Mouse (Mus musculus) activated CD4-positive, CD25-positive, alpha-beta regulatory T cell (primary cell): ENCODE measurements around the gene Ifnl3. TPM values are rescaled to one million over a fixed set of nuclear protein-coding genes. Genes with fewer than 3 reads are reported as not detected.

Experiments used
- polyA plus RNA-seq, 2 experiments: library from polyadenylated mRNA; unstranded; fragments of 100-300 nt; shearing (Covaris generic); gene quantifications; one replicate each; pipeline ENCODE4 v1.2.1; 2017

Ifnl3 gene
- not detected for polyA plus RNA-seq

DNA sequence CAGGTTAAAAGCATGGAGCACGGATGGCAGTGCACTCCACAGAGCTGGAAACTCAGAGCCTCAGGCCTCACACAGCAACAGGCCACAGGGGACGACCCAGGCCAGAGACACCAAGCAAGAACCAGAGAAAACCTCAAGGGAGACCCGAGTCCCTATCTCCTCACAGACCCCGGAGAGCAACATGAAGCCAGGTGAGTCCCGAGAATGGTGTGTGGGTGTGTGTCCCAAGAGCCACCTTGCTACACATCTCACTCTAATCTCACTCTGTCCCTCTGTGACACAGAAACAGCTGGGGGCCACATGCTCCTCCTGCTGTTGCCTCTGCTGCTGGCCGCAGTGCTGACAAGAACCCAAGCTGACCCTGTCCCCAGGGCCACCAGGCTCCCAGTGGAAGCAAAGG is at the start of gene Ifnl3:
Ifnl3 (plus strand) TSS at position 301 of the 400 bp plus-strand sequence.

DNA sequence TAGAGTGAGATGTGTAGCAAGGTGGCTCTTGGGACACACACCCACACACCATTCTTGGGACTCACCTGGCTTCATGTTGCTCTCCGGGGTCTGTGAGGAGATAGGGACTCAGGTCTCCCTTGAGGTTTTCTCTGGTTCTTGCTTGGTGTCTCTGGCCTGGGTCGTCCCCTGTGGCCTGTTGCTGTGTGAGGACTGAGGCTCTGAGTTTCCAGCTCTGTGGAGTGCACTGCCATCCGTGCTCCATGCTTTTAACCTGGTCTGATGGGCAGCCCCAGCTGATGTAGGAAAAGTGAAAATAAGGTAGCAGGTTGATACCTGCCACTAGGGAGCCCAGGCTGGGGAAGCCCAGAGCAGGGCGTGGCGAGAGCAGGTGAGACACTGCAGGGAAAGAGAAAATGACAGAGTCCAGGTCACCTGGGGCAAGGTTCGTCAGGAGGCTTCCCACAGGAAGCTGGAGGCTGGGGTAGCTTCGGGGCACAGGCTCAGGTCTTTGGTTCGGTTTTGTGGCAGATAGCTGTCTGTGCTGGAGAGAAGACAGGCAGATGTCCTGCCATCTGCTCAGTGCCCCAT is 12.1 kb upstream of the Ifnl3 start, which contains the start of gene Ifnl2:
Ifnl2 (minus strand) TSS at position 51 of the 570 bp plus-strand sequence.

DNA sequence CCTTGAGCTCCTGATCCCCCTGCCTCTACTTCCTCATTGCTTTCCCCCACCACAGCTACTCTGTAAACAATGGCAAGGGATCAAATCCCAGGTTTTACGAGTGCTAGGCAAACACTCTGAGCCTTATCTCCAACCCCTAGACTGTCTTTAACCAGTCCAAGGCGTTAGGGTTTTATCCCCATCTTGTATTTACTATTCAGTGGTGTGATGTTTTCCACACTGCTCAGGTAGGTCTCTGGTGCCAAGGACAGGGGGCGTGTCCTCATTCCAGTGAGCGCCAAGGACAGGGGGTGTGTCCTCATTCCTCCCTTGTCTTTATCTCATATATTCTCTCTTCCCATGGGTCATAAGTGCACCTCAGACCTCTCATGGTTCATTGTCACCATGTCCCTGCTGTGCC is 17.9 kb downstream of the Ifnl3 start, which contains the start of gene Sycn:
Sycn (plus strand) TSS at position 360 of the 400 bp plus-strand sequence.

DNA sequence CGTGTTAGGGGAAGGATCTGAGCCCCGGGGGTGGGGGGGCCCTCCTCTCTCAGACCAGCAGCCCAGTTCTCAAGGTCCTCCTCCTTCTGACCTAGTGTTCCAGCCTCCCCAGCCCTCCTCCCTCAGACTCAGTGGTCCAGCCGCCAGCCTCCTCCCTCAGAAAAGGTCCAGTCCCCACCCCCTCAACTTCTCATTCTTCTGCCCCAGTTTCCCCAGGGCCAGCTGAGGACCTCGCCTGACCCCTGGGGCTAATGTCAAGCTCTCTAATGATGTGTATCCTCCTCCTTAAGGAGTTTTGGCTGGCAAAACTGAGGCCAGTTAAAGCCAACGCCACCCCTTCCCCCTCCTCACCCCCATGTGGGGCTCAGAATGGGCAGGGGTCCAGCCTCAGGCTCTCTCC is 24.5 kb downstream of the Ifnl3 start, which contains the start of gene Nccrp1:
Nccrp1 (minus strand) TSS at position 101 of the 400 bp plus-strand sequence.

Other genes starting within 250 kb of the Ifnl3 start
- 1 to 10 TPM; 4.8 to 6.4 TPM for gene Eid2b, start 245.1 kb upstream of the Ifnl3 start, polyA plus RNA-seq
- not detected for gene Selenov, start 231.7 kb upstream of the Ifnl3 start, polyA plus RNA-seq
- not detected for gene Dll3, start 220.6 kb upstream of the Ifnl3 start, polyA plus RNA-seq
- 10 to 100 TPM; 72.3 to 82.6 TPM for gene Timm50, start 210.8 kb upstream of the Ifnl3 start, polyA plus RNA-seq
- gene Supt5, start 184.1 kb upstream of the Ifnl3 start, polyA plus RNA-seq = 100 to 1,000 TPM; 111 to 138 TPM
- gene Rps16, start 172.2 kb upstream of the Ifnl3 start, polyA plus RNA-seq = 1,000 to 10,000 TPM in 1 of 2 experiments, 100 to 1,000 TPM in 1; 690 to 1,103 TPM
- gene Plekhg2, start 150.2 kb upstream of the Ifnl3 start, polyA plus RNA-seq = 10 to 100 TPM; 68.1 to 75.7 TPM
- 100 to 1,000 TPM; 146 to 202 TPM for gene Zfp36, start 142.6 kb upstream of the Ifnl3 start, polyA plus RNA-seq
- 10 to 100 TPM; 23.7 to 29.5 TPM for gene Med29, start 130.1 kb upstream of the Ifnl3 start, polyA plus RNA-seq
- gene Paf1, start 129.9 kb upstream of the Ifnl3 start, polyA plus RNA-seq = 100 to 1,000 TPM in 1 of 2 experiments, 10 to 100 TPM in 1; 88.9 to 102 TPM
- 100 to 1,000 TPM; 631 to 791 TPM for gene Gmfg, start 85.4 kb upstream of the Ifnl3 start, polyA plus RNA-seq
- under 1 TPM; 0.79 to 0.81 TPM for gene Lrfn1, start 70.9 kb upstream of the Ifnl3 start, polyA plus RNA-seq
- gene Ifnl2, start 12.4 kb upstream of the Ifnl3 start, polyA plus RNA-seq = not detected
- gene Sycn, start 18.0 kb downstream of the Ifnl3 start, polyA plus RNA-seq = not detected
- under 1 TPM; 0.22 to 0.38 TPM for gene Nccrp1, start 24.4 kb downstream of the Ifnl3 start, polyA plus RNA-seq
- 10 to 100 TPM; 25.4 to 29.9 TPM for gene Samd4b, start 75.3 kb downstream of the Ifnl3 start, polyA plus RNA-seq
- 1 to 10 TPM; 6.8 to 7.7 TPM for gene Pak4, start 75.3 kb downstream of the Ifnl3 start, polyA plus RNA-seq
- not detected for gene Acp7, start 108.5 kb downstream of the Ifnl3 start, polyA plus RNA-seq
- 1 to 10 TPM; 4.2 to 6.6 TPM for gene Fbxo27, start 170.0 kb downstream of the Ifnl3 start, polyA plus RNA-seq
- 10 to 100 TPM in 1 of 2 experiments, 1 to 10 TPM in 1; 9.6 to 16.2 TPM for gene Fbxo17, start 194.0 kb downstream of the Ifnl3 start, polyA plus RNA-seq
- gene Mrps12, start 219.0 kb downstream of the Ifnl3 start, polyA plus RNA-seq = 10 to 100 TPM; 94.8 to 97.2 TPM
- gene Sars2, start 219.2 kb downstream of the Ifnl3 start, polyA plus RNA-seq = 10 to 100 TPM; 19.8 to 23.6 TPM
- not detected for gene Ccer2, start 233.3 kb downstream of the Ifnl3 start, polyA plus RNA-seq
- gene Sirt2, start 243.9 kb downstream of the Ifnl3 start, polyA plus RNA-seq = 100 to 1,000 TPM in 1 of 2 experiments, 10 to 100 TPM in 1; 74.7 to 117 TPM
- gene Nfkbib, start 244.7 kb downstream of the Ifnl3 start, polyA plus RNA-seq = 100 to 1,000 TPM; 102 to 109 TPM